Mouse (Mus musculus): ENCODE data around the gene Cnn3. TPM values are rescaled to one million over a fixed set of nuclear protein-coding genes. Genes with fewer than 3 reads are reported as not detected.

Cnn3 gene
- total and polyA plus RNA-seq, 2 experiments, result 92.4 to 146 TPM

GRCm38 (mm10) chr3:121480961-121481436 is 54.7 kb downstream of the Cnn3 start:
- TF ChIP-seq POLR2A (IDR thresholded peaks at IDR 0.05; ENCODE audit: extremely low read depth, insufficient read depth, low read length), result no peak
- no peak for DNase-seq (ENCODE audit: extremely low read depth, low read depth, low spot score)
- 81% methylated on average over 8 of the region's 8 CpGs for WGBS

DNA sequence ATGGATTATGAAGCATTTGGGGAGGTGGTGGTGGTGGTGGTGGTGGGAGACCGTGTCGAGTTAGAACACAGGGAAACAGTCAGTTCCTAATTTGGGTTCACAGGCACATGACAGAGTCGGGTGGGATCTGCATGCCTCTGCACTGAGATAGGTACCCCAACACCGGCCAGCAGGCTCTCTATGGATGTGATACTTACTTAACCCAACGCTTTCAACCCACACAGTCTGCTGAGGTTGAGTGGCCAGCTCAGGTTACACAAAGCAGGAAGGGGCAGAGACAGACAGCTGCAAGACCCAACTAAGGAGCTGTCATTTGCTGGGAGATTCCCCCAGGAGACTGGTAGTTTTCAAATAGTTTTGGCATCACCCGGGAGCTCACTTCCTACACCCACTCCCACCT is 55.3 kb downstream of the Cnn3 start:
- Histone ChIP-seq H3K27me3 (ENCODE audit: control insufficient read depth, insufficient read depth, low read length) (no peaks in the 10 kb centered on the region), H3K79me2 (ENCODE audit: control insufficient read depth, insufficient read depth, low read length) (no peaks in the 10 kb centered on the region), H3K4me1 (ENCODE audit: control insufficient read depth, insufficient read depth, low read length) (no peaks in the 10 kb centered on the region), H3K27ac (replicated peaks; ENCODE audit: insufficient read depth, low read depth, low read length) (no peak overlapping the region), H3K9ac (ENCODE audit: low read depth, low read length) (no peak overlapping the region), H3K4me3 (ENCODE audit: insufficient read depth, low read depth, low read length) (no peak overlapping the region), H3K36me3 (ENCODE audit: control insufficient read depth, insufficient read depth, low read length) (no peaks in the 10 kb centered on the region)
- WGBS, result 67% methylated on average over 6 of the region's 6 CpGs
- DNase-seq (ENCODE audit: extremely low read depth, low read depth, low spot score), result no peak
- TF ChIP-seq POLR2A (IDR thresholded peaks at IDR 0.05; ENCODE audit: extremely low read depth, insufficient read depth, low read length), result no peak
- TF ChIP-seq CTCF (IDR thresholded peaks at IDR 0.05; ENCODE audit: low read depth, low read length), result no peak

More at GRCm38 (mm10) chr3:121480961-121481436, 54.7 kb downstream of the Cnn3 start:
- H3K27ac ChIP-seq (replicated peaks; ENCODE audit: insufficient read depth, low read depth, low read length), result no peak overlapping the region
- no peaks in the 10 kb centered on the region for H3K79me2 ChIP-seq (ENCODE audit: control insufficient read depth, insufficient read depth, low read length)
- no peak overlapping the region for H3K4me3 ChIP-seq (ENCODE audit: insufficient read depth, low read depth, low read length)
- no peaks in the 10 kb centered on the region for H3K36me3 ChIP-seq (ENCODE audit: control insufficient read depth, insufficient read depth, low read length)
- no peaks in the 10 kb centered on the region for H3K27me3 ChIP-seq (ENCODE audit: control insufficient read depth, insufficient read depth, low read length)
- no peaks in the 10 kb centered on the region for H3K4me1 ChIP-seq (ENCODE audit: control insufficient read depth, insufficient read depth, low read length)
- H3K9ac ChIP-seq (ENCODE audit: low read depth, low read length), result no peak overlapping the region

DNA sequence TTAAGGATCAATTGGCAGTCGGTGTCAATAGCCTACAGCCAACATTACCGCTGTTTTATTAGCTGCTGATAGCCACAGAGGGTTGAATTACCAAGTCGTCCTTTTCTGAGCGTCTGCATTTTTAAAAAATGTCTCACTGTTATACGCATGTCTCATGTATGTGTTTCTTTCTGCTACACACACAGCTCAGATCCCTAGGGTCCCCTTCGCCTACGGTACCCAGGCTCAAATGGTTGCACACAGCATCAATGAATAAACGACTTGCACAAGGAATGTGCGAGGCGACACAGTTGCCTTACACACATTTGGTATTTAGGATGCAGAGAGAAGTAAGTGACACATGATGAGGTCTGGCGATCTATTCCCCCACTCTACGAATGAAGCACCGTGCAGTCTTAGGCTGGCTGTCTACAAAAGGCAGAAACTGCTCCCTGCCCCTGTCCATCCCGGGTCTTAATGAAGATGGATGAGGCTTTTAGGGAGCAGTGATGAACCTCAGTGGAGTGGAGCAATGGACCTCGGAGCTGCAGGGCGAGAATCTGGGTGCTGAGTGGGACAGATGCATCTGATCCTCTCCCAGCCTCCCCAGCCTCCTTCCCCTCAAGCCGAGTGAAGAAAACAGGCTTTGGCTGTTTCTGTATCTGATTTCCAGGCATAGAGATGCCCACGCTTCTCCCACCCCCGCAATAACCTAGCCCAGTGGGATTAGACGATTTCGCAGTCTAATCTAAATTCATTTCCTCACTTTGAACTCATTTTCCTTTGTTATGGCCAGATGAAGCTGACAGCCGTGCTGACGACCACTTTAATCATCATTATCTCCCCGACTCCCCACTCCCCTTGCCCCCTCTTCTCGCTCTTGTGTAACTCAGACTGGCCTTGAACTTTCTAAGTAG is 57.2 kb downstream of the Cnn3 start:
- TF ChIP-seq POLR2A (IDR thresholded peaks at IDR 0.05; ENCODE audit: extremely low read depth, insufficient read depth, low read length) (no peak), CTCF (IDR thresholded peaks at IDR 0.05; ENCODE audit: low read depth, low read length) (no peak)

GRCm38 (mm10) chr3:121485201-121485600 is 58.9 kb downstream of the Cnn3 start:
- TF ChIP-seq CTCF (IDR thresholded peaks at IDR 0.05; ENCODE audit: low read depth, low read length) (no peak), POLR2A (IDR thresholded peaks at IDR 0.05; ENCODE audit: extremely low read depth, insufficient read depth, low read length) (no peak)
- H3K27me3 ChIP-seq (ENCODE audit: control insufficient read depth, insufficient read depth, low read length), result no peaks in the 10 kb centered on the region

More for the DNA sequence above, 57.2 kb downstream of the Cnn3 start:
- Histone ChIP-seq H3K27ac (replicated peaks; ENCODE audit: insufficient read depth, low read depth, low read length) (no peak overlapping the region), H3K9ac (ENCODE audit: low read depth, low read length) (no peak overlapping the region), H3K4me3 (ENCODE audit: insufficient read depth, low read depth, low read length) (no peak overlapping the region), H3K27me3 (ENCODE audit: control insufficient read depth, insufficient read depth, low read length) (no peaks in the 10 kb centered on the region), H3K79me2 (ENCODE audit: control insufficient read depth, insufficient read depth, low read length) (no peaks in the 10 kb centered on the region), H3K4me1 (ENCODE audit: control insufficient read depth, insufficient read depth, low read length) (no peaks in the 10 kb centered on the region), H3K36me3 (ENCODE audit: control insufficient read depth, insufficient read depth, low read length) (no peaks in the 10 kb centered on the region)
- DNase-seq (ENCODE audit: extremely low read depth, low read depth, low spot score), result no peak
- 78% methylated on average over 25 of the region's 25 CpGs for WGBS

DNA sequence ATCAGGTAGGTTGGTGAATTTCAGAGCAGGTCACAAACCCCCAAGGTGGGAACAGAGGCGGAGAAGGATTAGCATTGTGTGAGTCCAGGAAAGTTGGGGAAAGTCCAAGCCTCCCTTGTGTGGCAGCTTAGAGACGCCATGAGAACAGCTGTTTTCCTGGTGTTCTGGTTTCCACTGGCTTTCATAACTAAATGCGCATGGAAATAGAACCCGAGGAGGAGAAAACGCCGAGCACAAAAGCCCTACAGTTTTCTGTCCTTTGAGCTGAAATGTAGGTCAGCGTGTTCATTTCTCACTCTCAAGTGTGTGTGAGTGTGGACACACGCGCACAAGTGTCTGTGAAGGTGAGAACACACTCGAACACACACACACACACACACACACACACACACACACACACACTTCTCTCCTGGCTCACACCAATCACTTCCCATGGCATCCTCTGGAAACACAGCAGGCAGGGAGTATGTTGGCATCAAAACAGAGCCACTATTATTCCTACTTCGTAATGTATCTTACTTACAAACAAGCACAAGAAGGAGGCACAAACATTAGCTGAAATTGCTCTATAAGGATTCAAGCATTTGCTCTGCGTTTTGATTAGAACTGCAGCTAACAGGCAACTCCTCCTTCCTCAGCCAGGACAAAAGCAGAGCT is 63.3 kb downstream of the Cnn3 start:
- TF ChIP-seq POLR2A (IDR thresholded peaks at IDR 0.05; ENCODE audit: extremely low read depth, insufficient read depth, low read length) (no peak), CTCF (IDR thresholded peaks at IDR 0.05; ENCODE audit: low read depth, low read length) (no peak)
- Histone ChIP-seq H3K27me3 (ENCODE audit: control insufficient read depth, insufficient read depth, low read length) (no peaks in the 10 kb centered on the region), H3K27ac (replicated peaks; ENCODE audit: insufficient read depth, low read depth, low read length) (no peak overlapping the region), H3K9ac (ENCODE audit: low read depth, low read length) (no peak overlapping the region), H3K4me3 (ENCODE audit: insufficient read depth, low read depth, low read length) (no peak overlapping the region), H3K4me1 (ENCODE audit: control insufficient read depth, insufficient read depth, low read length) (peaks cover 7% of the 10 kb centered on the region), H3K79me2 (ENCODE audit: control insufficient read depth, insufficient read depth, low read length) (no peaks in the 10 kb centered on the region), H3K36me3 (ENCODE audit: control insufficient read depth, insufficient read depth, low read length) (no peaks in the 10 kb centered on the region)
- DNase-seq (ENCODE audit: extremely low read depth, low read depth, low spot score), result no peak
- WGBS, result 91% methylated on average over 12 of the region's 12 CpGs

More at GRCm38 (mm10) chr3:121485201-121485600, 58.9 kb downstream of the Cnn3 start:
- WGBS, result 84% methylated on average over 2 of the region's 2 CpGs
- Histone ChIP-seq H3K79me2 (ENCODE audit: control insufficient read depth, insufficient read depth, low read length) (no peaks in the 10 kb centered on the region), H3K36me3 (ENCODE audit: control insufficient read depth, insufficient read depth, low read length) (no peaks in the 10 kb centered on the region), H3K4me3 (ENCODE audit: insufficient read depth, low read depth, low read length) (no peak overlapping the region), H3K4me1 (ENCODE audit: control insufficient read depth, insufficient read depth, low read length) (no peaks in the 10 kb centered on the region), H3K9ac (ENCODE audit: low read depth, low read length) (no peak overlapping the region), H3K27ac (replicated peaks; ENCODE audit: insufficient read depth, low read depth, low read length) (no peak overlapping the region)
- DNase-seq (ENCODE audit: extremely low read depth, low read depth, low spot score), result no peak

Data from liver, adult 2 months (tissue).